Mouse (Mus musculus) limb, embryonic 12.5 days (tissue): ENCODE results near the gene Wwox. TPM values are rescaled to one million over a fixed set of nuclear protein-coding genes. Genes with fewer than 3 reads are reported as not detected.

Experiments used
- ATAC-seq: fragments of 200-750 bp; cut with Nextera tagmentation; 2 replicates; pipeline ENCODE4 v1.8.0; 2017; ENCODE audit warnings: low read depth, moderate TSS enrichment; ENCODE audit not compliant: insufficient number of reproducible peaks, insufficient read depth, low FRiP score, low TSS enrichment
- H3K27ac ChIP-seq: fragments of 300-500 bp; sonication (generic); 2 replicates; pipeline ENCODE4 v1.5.1; 2016; ENCODE audit warnings: mild to moderate bottlenecking, moderate library complexity
- H3K27me3 ChIP-seq: fragments of 300-500 bp; sonication (generic); 2 replicates; pipeline ENCODE4 v1.6.1; 2016; ENCODE audit warnings: mild to moderate bottlenecking, moderate library complexity
- H3K36me3 ChIP-seq: fragments of 300-500 bp; sonication (generic); 2 replicates; pipeline ENCODE4 v1.6.1; 2016; ENCODE audit warnings: mild to moderate bottlenecking, moderate library complexity
- H3K4me1 ChIP-seq: fragments of 300-500 bp; sonication (generic); replicated peaks from 2 replicates; pipeline ENCODE4 v1.6.1; 2016
- H3K4me2 ChIP-seq: fragments of 300-500 bp; sonication (generic); 2 replicates; pipeline ENCODE4 v1.6.1; 2016; ENCODE audit warnings: mild to moderate bottlenecking, moderate library complexity
- H3K4me3 ChIP-seq: fragments of 300-500 bp; sonication (generic); replicated peaks from 2 replicates; pipeline ENCODE4 v1.5.1; 2016; ENCODE audit warnings: mild to moderate bottlenecking
- H3K9ac ChIP-seq: fragments of 300-500 bp; sonication (generic); replicated peaks from 2 replicates; pipeline ENCODE4 v1.6.1; 2016; ENCODE audit warnings: mild to moderate bottlenecking, moderate library complexity
- H3K9me3 ChIP-seq: fragments of 300-500 bp; sonication (generic); 2 replicates; pipeline ENCODE4 v1.6.1; 2016; ENCODE audit warnings: mild to moderate bottlenecking, moderate library complexity
- WGBS: fragments of 180-500 bp; shearing (Covaris S2); methylation state at CpG from one replicate; pipeline ENCODE4 v1.1.7; 2016; 5-methylcytosine and 5-hydroxymethylcytosine counted together
- polyA plus RNA-seq: library from polyadenylated mRNA; unstranded; fragments of >200 nt; fragmentation: Nextera tagmentation; extraction: Ambion mirVana; gene quantifications from 2 replicates; pipeline ENCODE4 v1.2.1, GENCODE M21; 2016

The Wwox gene
- polyA plus RNA-seq, 1 experiment from 2014 or later = 10.2 TPM

GRCm38 (mm10) chr8:115400013-115400720 is 960.7 kb downstream of the Wwox start:
- 39% methylated on average over 15 of the region's 15 CpGs for WGBS

More at GRCm38 (mm10) chr8:115400013-115400720, 960.7 kb downstream of the Wwox start:
- no peak overlapping the region for H3K27ac ChIP-seq
- H3K4me2 ChIP-seq = no peak overlapping the region
- H3K9ac ChIP-seq = no peak overlapping the region
- peaks cover 6% of the 10 kb centered on the region for H3K4me1 ChIP-seq
- H3K4me3 ChIP-seq = no peak overlapping the region
- peak; percentile 59 for ATAC-seq
- H3K9me3 ChIP-seq = no peaks in the 10 kb centered on the region
- no peaks in the 10 kb centered on the region for H3K36me3 ChIP-seq
- H3K27me3 ChIP-seq = peaks cover 6% of the 10 kb centered on the region

Other genes starting within 250 kb of the Wwox start
- 2.9 and 3.7 TPM in 2 replicates for gene Vat1l, start 234.0 kb upstream of the Wwox start, polyA plus RNA-seq
- not detected in 2 replicates for gene Clec3a, start 21.6 kb upstream of the Wwox start, polyA plus RNA-seq